Mouse (Mus musculus) liver, adult 2 months (tissue): ENCODE data around the gene Slc36a1. TPM values are rescaled to one million over a fixed set of nuclear protein-coding genes. Genes with fewer than 3 reads are reported as not detected.

Experiments
- DNase-seq: peaks from one replicate; pipeline ENCODE4 v3.0.0-alpha.2; 2011; ENCODE audit warnings: low read depth, low spot score; ENCODE audit errors: extremely low read depth
- H3K27ac ChIP-seq: fragments of 200-500 bp; replicated peaks from 2 replicates; pipeline ENCODE4 v1.5.1; 2012; ENCODE audit warnings: low read depth, mild to moderate bottlenecking, control low read depth, inconsistent platforms, low read length; ENCODE audit not compliant: insufficient read depth
- H3K27me3 ChIP-seq: fragments of 200-500 bp; 2 replicates; pipeline ENCODE4 v1.6.1; 2012; ENCODE audit warnings: mild to moderate bottlenecking, moderate library complexity, low read length, inconsistent platforms; ENCODE audit not compliant: control insufficient read depth, insufficient read depth
- H3K36me3 ChIP-seq: fragments of 200-500 bp; 2 replicates; pipeline ENCODE4 v1.6.1; 2012; ENCODE audit warnings: low read length, inconsistent platforms; ENCODE audit not compliant: control insufficient read depth, insufficient read depth
- H3K4me1 ChIP-seq: fragments of 200-500 bp; 2 replicates; pipeline ENCODE4 v1.6.1; 2011; ENCODE audit warnings: low read length; ENCODE audit not compliant: control insufficient read depth, insufficient read depth
- H3K4me3 ChIP-seq: fragments of 200-500 bp; 2 replicates; pipeline ENCODE4 v1.5.1; 2011; ENCODE audit warnings: low read depth, mild to moderate bottlenecking, control low read depth, low read length, moderate library complexity; ENCODE audit not compliant: insufficient read depth
- H3K79me2 ChIP-seq: fragments of 200-500 bp; 2 replicates; pipeline ENCODE4 v1.6.1; 2012; ENCODE audit warnings: inconsistent platforms, mild to moderate bottlenecking, low read length, moderate library complexity; ENCODE audit not compliant: control insufficient read depth, insufficient read depth
- H3K9ac ChIP-seq: fragments of 200-500 bp; 2 replicates; pipeline ENCODE4 v1.6.1; 2012; ENCODE audit warnings: low read depth, mild to moderate bottlenecking, control low read depth, inconsistent platforms, low read length
- CTCF ChIP-seq: fragments of 200-500 bp; IDR thresholded peaks from 2 replicates; pipeline ENCODE4 v1.5.1; 2011; ENCODE audit warnings: low read depth, low read length, control low read depth
- POLR2A ChIP-seq: fragments of 200-500 bp; IDR thresholded peaks from 2 replicates; pipeline ENCODE4 v1.6.1; 2011; ENCODE audit warnings: low read length, control low read depth; ENCODE audit not compliant: insufficient read depth; ENCODE audit errors: extremely low read depth
- WGBS: fragments of 180-500 bp; shearing (Covaris S2); methylation state at CpG from one replicate; pipeline ENCODE4 v1.1.7; 2018; 5-methylcytosine and 5-hydroxymethylcytosine counted together
- polyA plus RNA-seq: library from polyadenylated mRNA; depleted of rRNA; stranded (reverse); fragments of >200 nt; gene quantifications from 2 replicates; pipeline ENCODE4 v1.2.3, GENCODE M21; 2012
- total RNA-seq: library from RNA; depleted of rRNA; stranded (reverse); fragments of >200 nt; gene quantifications from 2 replicates; pipeline ENCODE4 v1.2.3, GENCODE M21; 2014

The Slc36a1 gene
- total and polyA plus RNA-seq, 2 experiments: 7.0 to 26.2 TPM

DNA sequence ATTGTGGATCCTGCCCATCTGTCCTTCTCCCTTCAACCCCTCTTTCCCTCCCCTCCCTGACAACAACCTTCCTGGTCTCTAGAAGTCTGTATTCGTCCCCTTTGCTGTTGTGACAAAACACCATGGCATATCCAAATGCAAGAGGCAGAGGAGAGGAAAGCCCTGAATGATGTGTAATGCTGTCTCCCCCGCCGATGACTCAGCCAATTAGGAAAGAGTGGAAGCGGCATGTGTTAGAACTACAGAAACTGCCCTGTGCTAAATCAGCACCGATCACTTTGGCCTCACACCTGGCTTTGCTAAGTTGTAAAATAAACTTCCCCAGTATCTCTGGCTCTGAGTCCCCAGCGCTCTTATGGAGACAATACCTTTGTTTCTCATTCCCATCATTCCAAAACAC is 7.1 kb upstream of the Slc36a1 start:
- Histone ChIP-seq H3K27ac (no peak overlapping the region), H3K36me3 (no peaks in the 10 kb centered on the region), H3K4me1 (no peaks in the 10 kb centered on the region), H3K9ac (no peak overlapping the region), H3K27me3 (peaks cover 5% of the 10 kb centered on the region; the same call in 1 of the 2 replicates), H3K79me2 (no peaks in the 10 kb centered on the region), H3K4me3 (no peak overlapping the region)
- no peak for TF ChIP-seq CTCF
- no peak for TF ChIP-seq POLR2A
- no peak for DNase-seq
- WGBS: 77% methylated on average over 6 of the region's 6 CpGs

DNA sequence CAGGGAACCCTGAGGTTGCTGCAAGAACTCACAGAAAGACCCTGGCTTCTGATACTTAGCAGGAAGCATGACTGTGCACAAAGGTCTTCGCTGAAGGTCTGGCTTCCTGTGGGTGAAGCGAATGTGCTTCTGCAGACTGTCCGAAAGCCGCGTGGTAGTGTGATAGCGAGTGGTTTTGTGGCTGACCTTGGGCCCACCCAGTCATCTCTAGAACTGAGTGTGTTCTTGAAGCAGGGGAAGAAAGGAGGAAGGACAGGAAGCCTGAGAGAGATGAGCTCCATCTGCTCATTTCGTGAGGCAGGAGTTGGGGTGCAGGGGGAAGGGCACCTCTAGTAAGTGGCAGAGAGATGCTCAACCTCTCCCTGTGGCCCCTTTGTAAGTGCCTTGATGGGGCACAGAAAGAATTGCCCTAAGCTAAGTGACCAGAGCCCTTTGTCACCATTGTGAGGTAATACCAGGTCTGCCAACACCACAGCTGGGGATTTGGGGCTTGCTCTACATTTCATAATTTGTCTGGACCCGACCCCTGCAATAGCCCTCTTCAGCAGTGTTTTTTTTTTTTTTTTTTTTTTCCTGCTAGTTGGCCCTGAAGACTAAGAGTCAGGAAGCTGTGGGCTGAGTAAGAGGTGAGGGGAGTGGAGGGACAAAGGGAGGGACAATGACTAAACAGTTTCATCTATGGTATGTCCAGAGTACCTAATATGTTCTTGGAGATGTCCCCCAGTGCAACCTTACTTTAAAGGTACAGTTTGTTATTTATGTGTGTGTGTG is 6.2 kb upstream of the Slc36a1 start:
- WGBS: 63% methylated on average over 8 of the region's 8 CpGs
- TF ChIP-seq CTCF (no peak), POLR2A (no peak)
- no peak overlapping the region for H3K27ac ChIP-seq

GRCm38 (mm10) chr11:55204602-55205001 is 452 bp downstream of the Slc36a1 start:
- H3K79me2 ChIP-seq: peaks cover 12% of the 10 kb centered on the region; the same call in 1 of the 2 replicates
- TF ChIP-seq POLR2A: no peak
- TF ChIP-seq CTCF: no peak
- H3K9ac ChIP-seq: peak overlapping the region; percentile 78
- H3K27ac ChIP-seq: peak overlapping the region; percentile 5
- peak; percentile 39 for DNase-seq
- H3K27me3 ChIP-seq: peaks cover 4% of the 10 kb centered on the region; the same call in 1 of the 2 replicates
- peaks cover 28% of the 10 kb centered on the region for H3K4me1 ChIP-seq
- no peaks in the 10 kb centered on the region for H3K36me3 ChIP-seq
- under 1% methylated on average over 17 of the region's 17 CpGs for WGBS
- peak overlapping the region; percentile 78 for H3K4me3 ChIP-seq

More for the DNA sequence above, 6.2 kb upstream of the Slc36a1 start:
- peaks cover 4% of the 10 kb centered on the region; the same call in 1 of the 2 replicates for H3K27me3 ChIP-seq
- no peaks in the 10 kb centered on the region for H3K36me3 ChIP-seq
- H3K4me1 ChIP-seq: no peaks in the 10 kb centered on the region
- H3K9ac ChIP-seq: no peak overlapping the region
- no peaks in the 10 kb centered on the region for H3K79me2 ChIP-seq
- no peak for DNase-seq
- H3K4me3 ChIP-seq: no peak overlapping the region

- 10% methylated on average over 6 of the region's 6 CpGs for WGBS
- TF ChIP-seq CTCF: no peak
- TF ChIP-seq POLR2A: no peak
Observed at GRCm38 (mm10) chr11:55208001-55208690, 4.0 kb downstream of the Slc36a1 start.

DNA sequence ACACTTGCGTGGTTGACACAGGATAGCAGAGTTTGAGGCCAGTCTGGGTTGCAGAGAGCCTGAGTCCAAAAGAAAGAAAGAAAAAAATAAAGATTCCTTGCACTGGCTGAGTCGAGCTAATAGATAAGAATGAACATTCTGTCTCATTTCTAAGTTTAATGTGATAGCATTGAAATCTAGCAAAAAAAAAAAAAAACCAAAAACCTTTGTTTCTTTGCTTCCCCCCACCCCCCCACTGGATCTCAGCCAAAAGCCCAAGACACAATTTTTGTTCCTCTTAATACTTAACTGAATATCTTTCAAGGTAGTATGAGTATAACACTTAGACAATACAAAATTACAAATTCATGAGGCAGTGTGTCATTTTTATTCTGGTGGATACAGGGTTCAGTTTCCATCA is 4.9 kb downstream of the Slc36a1 start:
- no peaks in the 10 kb centered on the region for H3K27me3 ChIP-seq
- TF ChIP-seq CTCF (no peak), POLR2A (no peak)
- no peaks in the 10 kb centered on the region for H3K36me3 ChIP-seq
- no peak overlapping the region; the same call in 1 of the 2 replicates for H3K9ac ChIP-seq
- peaks cover 32% of the 10 kb centered on the region; the same call in 1 of the 2 replicates for H3K79me2 ChIP-seq
- H3K4me3 ChIP-seq: no peak overlapping the region
- H3K27ac ChIP-seq: peak overlapping the region; percentile 85
- peaks cover 34% of the 10 kb centered on the region for H3K4me1 ChIP-seq
- 17% methylated on average over 2 of the region's 2 CpGs for WGBS
- DNase-seq: no peak

More at GRCm38 (mm10) chr11:55208001-55208690, 4.0 kb downstream of the Slc36a1 start:
- Histone ChIP-seq H3K27me3 (no peaks in the 10 kb centered on the region), H3K36me3 (no peaks in the 10 kb centered on the region), H3K79me2 (peaks cover 32% of the 10 kb centered on the region; the same call in 1 of the 2 replicates), H3K9ac (peak overlapping the region; percentile 19), H3K27ac (peak overlapping the region; percentile 85), H3K4me1 (peaks cover 34% of the 10 kb centered on the region), H3K4me3 (no peak overlapping the region)
- peak; percentile 98 for DNase-seq
